Mouse (Mus musculus): ENCODE data around the gene Dyrk1b. TPM values are rescaled to one million over a fixed set of nuclear protein-coding genes. Genes with fewer than 3 reads are reported as not detected.

The Dyrk1b gene
- 0.37 TPM for polyA plus RNA-seq (2014; fragmentation: Illumina TruSeq; extraction: RNeasy Lipid Tissue Mini Kit (QIAGEN cat#74804); ENCODE audit: low read depth, low replicate concordance)

DNA sequence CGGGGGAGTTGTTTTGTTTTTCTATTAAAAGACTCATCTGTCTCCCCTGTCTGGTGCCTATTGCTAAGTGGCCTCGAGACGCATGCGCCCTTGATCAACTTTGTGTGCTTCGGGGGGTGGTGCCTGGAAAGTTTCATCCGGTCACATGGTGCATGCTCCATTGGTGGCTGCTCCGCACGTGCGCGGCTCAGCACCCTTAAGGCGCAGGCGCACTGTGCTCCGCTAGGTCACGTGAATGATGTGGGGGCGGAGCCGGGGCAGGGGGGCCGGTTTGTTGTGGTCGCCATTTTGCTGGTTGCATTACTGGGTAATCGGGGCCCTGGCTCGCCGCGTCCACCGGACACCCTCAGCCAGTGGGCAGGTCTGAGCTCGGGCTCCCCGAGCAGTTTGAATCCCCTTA, at the start of gene Dyrk1b:
TSS of gene Dyrk1b (plus strand) at position 242 of the 400 bp plus-strand sequence.

DNA sequence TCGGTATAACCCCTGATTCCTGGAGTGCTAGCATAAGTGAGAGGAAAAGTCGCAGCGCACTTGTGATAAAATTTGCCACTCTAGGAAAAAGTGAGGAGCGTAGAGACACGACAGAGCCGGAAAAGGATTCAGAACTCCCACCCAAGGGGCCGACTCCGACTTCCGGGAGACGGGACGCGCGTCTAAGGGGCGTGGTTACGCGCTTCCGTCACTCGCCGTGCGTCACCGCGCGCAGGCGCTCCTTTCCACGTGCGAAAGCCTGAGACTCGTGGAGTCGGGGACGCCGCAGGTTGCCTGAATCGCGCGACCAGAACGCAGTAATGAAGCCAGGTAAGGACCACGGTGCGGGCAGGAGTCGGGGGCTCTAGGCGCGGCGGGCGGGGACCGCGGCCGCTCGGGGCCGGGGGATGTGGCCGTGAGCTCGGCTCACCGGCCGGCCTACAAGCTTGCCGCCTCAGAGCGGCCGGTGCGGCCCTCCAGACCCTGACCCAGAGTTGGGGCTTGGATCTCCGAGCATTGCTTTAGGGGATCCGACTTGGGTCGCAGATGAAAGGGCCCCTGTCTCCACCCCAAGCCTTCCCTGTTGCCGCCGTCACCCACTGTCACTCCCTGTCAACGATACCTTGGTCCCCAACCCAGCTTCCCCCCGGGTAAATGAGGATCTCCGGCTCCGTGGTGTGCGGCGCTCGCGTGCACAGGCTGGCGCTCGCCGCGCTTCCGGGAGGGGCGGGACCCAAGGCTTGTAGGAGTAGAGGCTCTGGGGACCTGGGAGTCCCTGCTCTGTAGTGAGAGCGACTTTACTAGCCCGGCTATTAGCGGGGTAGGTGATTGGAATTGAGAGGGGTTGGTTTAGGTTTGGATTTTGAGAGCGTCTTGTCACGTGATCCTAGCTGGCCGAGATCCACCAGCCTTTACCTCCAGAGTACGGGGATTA, 9.5 kb upstream of the Dyrk1b start, which contains the start of gene Fbl:
TSS of gene Fbl (plus strand) at position 222 of the 934 bp plus-strand sequence.

Other genes with a start within 250 kb of the Dyrk1b start
- 8.6 TPM for gene Zfp780b, start 200.3 kb upstream of the Dyrk1b start, polyA plus RNA-seq (2014; fragmentation: Illumina TruSeq; extraction: RNeasy Lipid Tissue Mini Kit (QIAGEN cat#74804); ENCODE audit: low read depth, low replicate concordance)
- gene Zfp850, start 165.4 kb upstream of the Dyrk1b start, polyA plus RNA-seq (2014; fragmentation: Illumina TruSeq; extraction: RNeasy Lipid Tissue Mini Kit (QIAGEN cat#74804); ENCODE audit: low read depth, low replicate concordance), result 0.42 TPM
- gene Psmc4, start 129.4 kb upstream of the Dyrk1b start, polyA plus RNA-seq (2014; fragmentation: Illumina TruSeq; extraction: RNeasy Lipid Tissue Mini Kit (QIAGEN cat#74804); ENCODE audit: low read depth, low replicate concordance), result 44.3 TPM
- not detected for gene Fcgbp, start 108.2 kb upstream of the Dyrk1b start, polyA plus RNA-seq (2014; fragmentation: Illumina TruSeq; extraction: RNeasy Lipid Tissue Mini Kit (QIAGEN cat#74804); ENCODE audit: low read depth, low replicate concordance)
- gene 9530053A07Rik, start 50.0 kb upstream of the Dyrk1b start, polyA plus RNA-seq (2014; fragmentation: Illumina TruSeq; extraction: RNeasy Lipid Tissue Mini Kit (QIAGEN cat#74804); ENCODE audit: low read depth, low replicate concordance), result not detected
- 11.6 TPM for gene Fbl, start 9.8 kb upstream of the Dyrk1b start, polyA plus RNA-seq (2014; fragmentation: Illumina TruSeq; extraction: RNeasy Lipid Tissue Mini Kit (QIAGEN cat#74804); ENCODE audit: low read depth, low replicate concordance)
- 0.37 TPM for gene Eid2, start 88.4 kb downstream of the Dyrk1b start, polyA plus RNA-seq (2014; fragmentation: Illumina TruSeq; extraction: RNeasy Lipid Tissue Mini Kit (QIAGEN cat#74804); ENCODE audit: low read depth, low replicate concordance)
- 3.9 TPM for gene Eid2b, start 98.3 kb downstream of the Dyrk1b start, polyA plus RNA-seq (2014; fragmentation: Illumina TruSeq; extraction: RNeasy Lipid Tissue Mini Kit (QIAGEN cat#74804); ENCODE audit: low read depth, low replicate concordance)
- not detected for gene Selenov, start 111.7 kb downstream of the Dyrk1b start, polyA plus RNA-seq (2014; fragmentation: Illumina TruSeq; extraction: RNeasy Lipid Tissue Mini Kit (QIAGEN cat#74804); ENCODE audit: low read depth, low replicate concordance)
- not detected for gene Dll3, start 122.8 kb downstream of the Dyrk1b start, polyA plus RNA-seq (2014; fragmentation: Illumina TruSeq; extraction: RNeasy Lipid Tissue Mini Kit (QIAGEN cat#74804); ENCODE audit: low read depth, low replicate concordance)
- 6.1 TPM for gene Timm50, start 132.6 kb downstream of the Dyrk1b start, polyA plus RNA-seq (2014; fragmentation: Illumina TruSeq; extraction: RNeasy Lipid Tissue Mini Kit (QIAGEN cat#74804); ENCODE audit: low read depth, low replicate concordance)
- gene Supt5, start 159.3 kb downstream of the Dyrk1b start, polyA plus RNA-seq (2014; fragmentation: Illumina TruSeq; extraction: RNeasy Lipid Tissue Mini Kit (QIAGEN cat#74804); ENCODE audit: low read depth, low replicate concordance), result 11.9 TPM
- 116 TPM for gene Rps16, start 171.2 kb downstream of the Dyrk1b start, polyA plus RNA-seq (2014; fragmentation: Illumina TruSeq; extraction: RNeasy Lipid Tissue Mini Kit (QIAGEN cat#74804); ENCODE audit: low read depth, low replicate concordance)
- gene Plekhg2, start 193.1 kb downstream of the Dyrk1b start, polyA plus RNA-seq (2014; fragmentation: Illumina TruSeq; extraction: RNeasy Lipid Tissue Mini Kit (QIAGEN cat#74804); ENCODE audit: low read depth, low replicate concordance), result 0.74 TPM
- 87.4 TPM for gene Zfp36, start 200.8 kb downstream of the Dyrk1b start, polyA plus RNA-seq (2014; fragmentation: Illumina TruSeq; extraction: RNeasy Lipid Tissue Mini Kit (QIAGEN cat#74804); ENCODE audit: low read depth, low replicate concordance)
- gene Med29, start 213.2 kb downstream of the Dyrk1b start, polyA plus RNA-seq (2014; fragmentation: Illumina TruSeq; extraction: RNeasy Lipid Tissue Mini Kit (QIAGEN cat#74804); ENCODE audit: low read depth, low replicate concordance), result 1.7 TPM
- gene Paf1, start 213.5 kb downstream of the Dyrk1b start, polyA plus RNA-seq (2014; fragmentation: Illumina TruSeq; extraction: RNeasy Lipid Tissue Mini Kit (QIAGEN cat#74804); ENCODE audit: low read depth, low replicate concordance), result 27.4 TPM

Data from liver, adult 10 weeks (tissue).